Comparison of ENCODE assay signal across 11 mouse cellular contexts in the genomic region with DNA sequence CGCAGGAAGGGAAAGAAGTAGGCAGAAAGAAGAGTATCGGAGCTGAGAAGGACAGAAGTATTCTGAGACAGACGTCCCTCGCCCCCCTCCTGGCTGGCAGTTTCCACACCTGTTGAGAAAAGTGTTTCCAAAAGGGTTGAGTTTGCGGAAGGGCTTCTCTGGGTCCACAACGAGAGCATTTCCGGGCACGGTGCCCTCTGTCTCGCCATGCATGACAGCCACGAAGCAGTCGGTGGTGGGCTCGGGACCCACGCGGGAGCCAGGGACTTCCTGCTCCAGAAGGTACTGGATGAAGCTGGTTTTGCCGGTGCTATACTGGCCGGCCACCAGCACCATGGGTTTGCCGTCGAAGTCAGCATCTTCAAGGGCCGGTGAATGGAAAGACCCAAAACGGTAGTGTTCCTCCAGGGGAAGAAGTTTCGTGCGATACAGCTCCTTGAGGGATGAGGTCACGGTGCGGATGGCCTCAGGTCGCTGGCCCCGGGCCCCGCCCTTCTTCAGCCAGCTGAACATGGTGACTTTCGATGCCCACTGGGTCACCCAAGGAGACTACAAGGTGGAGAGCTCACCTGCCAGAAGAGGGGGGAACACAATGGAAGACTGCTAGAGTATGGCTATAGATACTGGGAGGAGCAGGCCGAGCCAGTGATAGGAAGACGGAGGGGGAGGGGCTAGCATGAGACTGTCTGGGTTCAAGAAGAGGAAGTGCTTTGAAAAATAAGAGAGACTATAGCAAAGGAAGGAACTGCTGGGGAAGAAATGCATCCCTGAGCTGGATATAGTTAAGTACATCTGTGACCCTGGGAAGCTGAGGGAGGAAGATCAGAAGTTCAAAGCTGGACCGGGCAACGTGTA. TPM values are rescaled to one million over a fixed set of nuclear protein-coding genes. Genes with fewer than 3 reads are reported as not detected.
DNase-seq lines count a peak whose midpoint lies in the region; ATAC-seq lines count a peak whose summit lies in the region.
"Had no signal": no experiment of that assay in that cellular context is flagged by ENCODE, and none has a peak within 500 bp of the region (broad histone marks: within the 10 kb centered on the region; RNA-seq: fewer than 3 reads in every experiment).

No protein-coding gene starts in this region.

- no peak overlapping the region for H3K27ac ChIP-seq in heart, embryonic 12.5 days (ENCODE audit: poor library complexity, severe bottlenecking)
- H3K27ac ChIP-seq in lung, embryonic 16.5 days (ENCODE audit: low read length) = peak overlapping the region; percentile 93
- H3K27ac ChIP-seq in embryonic facial prominence, embryonic 15.5 days (replicated peaks) = peak overlapping the region; percentile 95
- no peak overlapping the region for H3K27ac ChIP-seq in forebrain, embryonic 13.5 days
- H3K27ac ChIP-seq: neural tube, embryonic 12.5 days had no signal

- no peak for ATAC-seq in heart, embryonic 12.5 days (ENCODE audit: insufficient number of reproducible peaks, low FRiP score)
- ATAC-seq in lung, embryonic 16.5 days (ENCODE audit: low read depth) = no peak
- no peak for ATAC-seq in embryonic facial prominence, embryonic 15.5 days (ENCODE audit: insufficient number of reproducible peaks, low FRiP score, low TSS enrichment, low read depth)
- ATAC-seq in forebrain, embryonic 13.5 days = no peak

- H3K36me3 ChIP-seq in heart, embryonic 12.5 days = peaks cover 7% of the 10 kb centered on the region; the same call in 1 of the 2 replicates
- peaks cover 9% of the 10 kb centered on the region for H3K36me3 ChIP-seq in lung, embryonic 16.5 days (ENCODE audit: control insufficient read depth, insufficient read depth, low read length)
- peaks cover 21% of the 10 kb centered on the region for H3K36me3 ChIP-seq in embryonic facial prominence, embryonic 15.5 days
- no peaks in the 10 kb centered on the region for H3K36me3 ChIP-seq in splenic B cell, adult 2 months (ENCODE audit: control insufficient read depth, insufficient read depth, low read length, poor library complexity, severe bottlenecking)
- H3K36me3 ChIP-seq in forebrain, embryonic 13.5 days (ENCODE audit: poor library complexity, severe bottlenecking) = no peaks in the 10 kb centered on the region
- H3K36me3 ChIP-seq: neural tube, embryonic 12.5 days had no signal

- intact Hi-C loops in left cerebral cortex, postnatal 14 days (cut with DNase I) = no loop called here

- H3K4me3 ChIP-seq in heart, embryonic 12.5 days = no peak overlapping the region
- peak overlapping the region; percentile 22; the same call in 1 of the 2 replicates for H3K4me3 ChIP-seq in lung, embryonic 16.5 days (ENCODE audit: low read length)
- no peak overlapping the region; the same call in 1 of the 2 replicates for H3K4me3 ChIP-seq in embryonic facial prominence, embryonic 15.5 days (replicated peaks)
- H3K4me3 ChIP-seq in forebrain, embryonic 13.5 days = no peak overlapping the region
- H3K4me3 ChIP-seq: neural tube, embryonic 12.5 days had no signal

- DNase-seq in heart, postnatal 4 days = no peak
- DNase-seq in lung, postnatal 25 days (ENCODE audit: low spot score) = no peak
- DNase-seq in splenic B cell, adult 2 months (ENCODE audit: low read depth, low spot score) = peak; percentile 61
- DNase-seq in left cerebral cortex, postnatal 14 days (ENCODE audit: low spot score in 2 of 2) = no peak
- DNase-seq: right cerebral cortex, postnatal 14 days; thymus, postnatal 36 days had no signal

- peaks cover 56% of the 10 kb centered on the region for H3K4me1 ChIP-seq in heart, embryonic 12.5 days (replicated peaks)
- peaks cover 59% of the 10 kb centered on the region for H3K4me1 ChIP-seq in lung, embryonic 16.5 days (replicated peaks; ENCODE audit: control insufficient read depth, insufficient read depth, low read length)
- peaks cover 58% of the 10 kb centered on the region for H3K4me1 ChIP-seq in embryonic facial prominence, embryonic 15.5 days
- H3K4me1 ChIP-seq in forebrain, embryonic 13.5 days = peaks cover 17% of the 10 kb centered on the region

- H3K9ac ChIP-seq in heart, embryonic 12.5 days = no peak overlapping the region
- peak overlapping the region; percentile 48; the same call in 1 of the 2 replicates for H3K9ac ChIP-seq in lung, embryonic 16.5 days (ENCODE audit: low read length)
- no peak overlapping the region; the same call in 1 of the 2 replicates for H3K9ac ChIP-seq in embryonic facial prominence, embryonic 15.5 days
- no peak overlapping the region for H3K9ac ChIP-seq in forebrain, embryonic 13.5 days
- H3K9ac ChIP-seq: neural tube, embryonic 12.5 days had no signal

- 76% methylated on average over 32 of the region's 32 CpGs for WGBS in heart, embryonic 12.5 days
- 69% methylated on average over 32 of the region's 32 CpGs for WGBS in lung, embryonic 16.5 days
- WGBS in embryonic facial prominence, embryonic 15.5 days = 72% methylated on average over 32 of the region's 32 CpGs
- WGBS in forebrain, embryonic 13.5 days = 89% methylated on average over 32 of the region's 32 CpGs

- H3K27me3 ChIP-seq in heart, embryonic 12.5 days (replicated peaks) = no peaks in the 10 kb centered on the region
- H3K27me3 ChIP-seq in lung, embryonic 16.5 days (ENCODE audit: control insufficient read depth, insufficient read depth, low read depth, low read length) = no peaks in the 10 kb centered on the region
- no peaks in the 10 kb centered on the region for H3K27me3 ChIP-seq in embryonic facial prominence, embryonic 15.5 days
- H3K27me3 ChIP-seq in splenic B cell, adult 2 months (ENCODE audit: control insufficient read depth, insufficient read depth, low read length, poor library complexity, severe bottlenecking) = no peaks in the 10 kb centered on the region
- no peaks in the 10 kb centered on the region for H3K27me3 ChIP-seq in forebrain, embryonic 13.5 days
- H3K27me3 ChIP-seq: neural tube, embryonic 12.5 days had no signal

- peak overlapping the region; percentile 3; the same call in 1 of the 2 replicates for H3K4me2 ChIP-seq in heart, embryonic 12.5 days
- H3K4me2 ChIP-seq in lung, embryonic 16.5 days (ENCODE audit: low read depth, low read length) = peak overlapping the region; percentile 59
- peak overlapping the region; percentile 31 for H3K4me2 ChIP-seq in embryonic facial prominence, embryonic 15.5 days (replicated peaks)
- no peak overlapping the region for H3K4me2 ChIP-seq in forebrain, embryonic 13.5 days
- H3K4me2 ChIP-seq: neural tube, embryonic 12.5 days had no signal

- H3K9me3 ChIP-seq in heart, embryonic 12.5 days (replicated peaks) = no peaks in the 10 kb centered on the region
- H3K9me3 ChIP-seq in lung, embryonic 16.5 days (ENCODE audit: control insufficient read depth, low read length) = no peaks in the 10 kb centered on the region
- no peaks in the 10 kb centered on the region for H3K9me3 ChIP-seq in embryonic facial prominence, embryonic 15.5 days (replicated peaks)
- H3K9me3 ChIP-seq in forebrain, embryonic 13.5 days (replicated peaks) = no peaks in the 10 kb centered on the region
- H3K9me3 ChIP-seq: neural tube, embryonic 12.5 days had no signal

RNA-seq across cellular contexts. Expression of gene Ehd2, which starts 3.3 kb away (rescaled TPM):
- 35.2 and 37.9 TPM in 2 replicates for polyA plus RNA-seq in heart, embryonic 12.5 days (2016; fragmentation: Nextera tagmentation; extraction: Ambion mirVana)
- total RNA-seq in heart, postnatal 4 days (2021) = 100 to 1,000 TPM; 193 to 197 TPM
- polyA plus RNA-seq in lung, embryonic 16.5 days (2015; fragmentation: Nextera tagmentation; extraction: Ambion mirVana) = 95.0 and 109 TPM in 2 replicates
- polyA plus RNA-seq in embryonic facial prominence, embryonic 15.5 days (2015; fragmentation: Nextera tagmentation; extraction: Ambion mirVana) = 72.5 and 73.3 TPM in 2 replicates
- total RNA-seq in left cerebral cortex, postnatal 14 days (2021) = 1 to 10 TPM; 6.8 to 8.4 TPM
- polyA plus RNA-seq in forebrain, embryonic 13.5 days (2015; fragmentation: Nextera tagmentation; extraction: Ambion mirVana) = 3.6 and 4.4 TPM in 2 replicates

RNA-seq across cellular contexts. Expression of gene Nop53, which starts 18.2 kb away (rescaled TPM):
- polyA plus RNA-seq in heart, embryonic 12.5 days (2016; fragmentation: Nextera tagmentation; extraction: Ambion mirVana) = 122 and 126 TPM in 2 replicates
- total RNA-seq in heart, postnatal 4 days (2021) = 100 to 1,000 TPM; 139 to 142 TPM
- 185 and 189 TPM in 2 replicates for polyA plus RNA-seq in lung, embryonic 16.5 days (2015; fragmentation: Nextera tagmentation; extraction: Ambion mirVana)
- 202 and 212 TPM in 2 replicates for polyA plus RNA-seq in embryonic facial prominence, embryonic 15.5 days (2015; fragmentation: Nextera tagmentation; extraction: Ambion mirVana)
- 100 to 1,000 TPM in 1 of 2 experiments, 10 to 100 TPM in 1; 97.9 to 106 TPM for total RNA-seq in left cerebral cortex, postnatal 14 days (2021)
- 150 and 152 TPM in 2 replicates for polyA plus RNA-seq in forebrain, embryonic 13.5 days (2015; fragmentation: Nextera tagmentation; extraction: Ambion mirVana)

RNA-seq across cellular contexts. Expression of gene Selenow, which starts 41.8 kb away (rescaled TPM):
- 759 and 790 TPM in 2 replicates for polyA plus RNA-seq in heart, embryonic 12.5 days (2016; fragmentation: Nextera tagmentation; extraction: Ambion mirVana)
- 100 to 1,000 TPM; 194 to 214 TPM for total RNA-seq in heart, postnatal 4 days (2021)
- 755 and 791 TPM in 2 replicates for polyA plus RNA-seq in lung, embryonic 16.5 days (2015; fragmentation: Nextera tagmentation; extraction: Ambion mirVana)
- 931 and 958 TPM in 2 replicates for polyA plus RNA-seq in embryonic facial prominence, embryonic 15.5 days (2015; fragmentation: Nextera tagmentation; extraction: Ambion mirVana)
- total RNA-seq in left cerebral cortex, postnatal 14 days (2021) = 1,000 to 10,000 TPM; 1,549 to 1,751 TPM
- 1,237 and 1,357 TPM in 2 replicates for polyA plus RNA-seq in forebrain, embryonic 13.5 days (2015; fragmentation: Nextera tagmentation; extraction: Ambion mirVana)

Comparison
In these comparisons a context has a peak if more than half of its experiments do, and no peak if none do; other contexts are left out.
1. H3K27ac ChIP-seq: peak in lung, embryonic 16.5 days (single experiment) and embryonic facial prominence, embryonic 15.5 days (single experiment); none in heart, embryonic 12.5 days (single experiment) and forebrain, embryonic 13.5 days (single experiment).